Mouse (Mus musculus) adrenal gland, adult (tissue): Measurements from ENCODE around the gene Fdxacb1.

Experiments
- DNase-seq, 2 experiments: peaks; one replicate each; pipeline ENCODE4 v3.0.0; 2022 to 2023; ENCODE audit warnings: low spot score in 1 of 2; ENCODE audit not compliant: inconsistent age in 2 of 2

Fdxacb1 gene

DNA sequence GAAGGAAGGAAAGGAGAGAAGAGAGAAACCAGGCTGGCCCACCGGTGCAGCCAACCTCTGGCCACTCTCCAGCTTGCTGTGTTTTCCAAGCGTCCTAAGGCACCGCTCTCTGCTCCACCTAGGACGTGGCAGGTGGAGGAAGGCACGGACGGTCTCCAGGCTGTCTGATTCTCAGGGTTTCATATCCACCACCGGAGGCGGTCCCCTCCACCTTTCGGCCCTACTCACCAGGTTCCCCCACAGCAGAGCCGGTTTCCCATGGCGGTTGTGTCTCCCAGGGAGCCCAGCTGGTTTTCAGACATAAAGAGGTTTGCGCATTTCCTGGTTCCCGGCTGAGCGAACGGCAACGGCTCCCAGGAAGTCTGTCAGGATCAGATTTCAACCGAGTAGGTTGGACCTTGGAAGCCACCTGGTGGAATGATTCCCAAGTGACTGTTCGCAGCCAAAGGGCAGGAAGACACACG lies 21.8 kb upstream of the Fdxacb1 start, which contains the start of gene 2310030G06Rik:
TSS of gene 2310030G06Rik (minus strand) at position 323 of the 464 bp plus-strand sequence.
- peak; percentile 49 to 83 for DNase-seq

DNA sequence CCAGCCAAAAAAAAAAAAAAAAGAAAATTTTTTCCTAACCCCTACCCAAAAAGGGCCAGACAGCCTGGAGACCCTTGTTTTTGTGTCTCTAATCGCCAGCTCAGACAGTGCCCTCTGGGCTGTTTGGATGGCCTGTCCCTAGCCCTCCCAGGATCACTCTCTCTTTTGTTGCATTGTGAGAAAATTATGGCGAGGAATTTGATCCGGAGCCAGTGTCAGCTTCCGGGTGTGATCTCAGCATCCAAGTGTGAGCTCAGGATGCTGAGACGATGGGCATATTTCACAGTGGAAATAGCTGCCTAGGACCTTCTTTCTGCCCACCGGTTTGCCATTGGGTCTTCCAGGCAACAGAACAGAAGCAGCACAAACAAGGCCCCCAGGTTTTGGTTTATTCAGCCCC lies 17.3 kb upstream of the Fdxacb1 start:
- no peak for DNase-seq

DNA sequence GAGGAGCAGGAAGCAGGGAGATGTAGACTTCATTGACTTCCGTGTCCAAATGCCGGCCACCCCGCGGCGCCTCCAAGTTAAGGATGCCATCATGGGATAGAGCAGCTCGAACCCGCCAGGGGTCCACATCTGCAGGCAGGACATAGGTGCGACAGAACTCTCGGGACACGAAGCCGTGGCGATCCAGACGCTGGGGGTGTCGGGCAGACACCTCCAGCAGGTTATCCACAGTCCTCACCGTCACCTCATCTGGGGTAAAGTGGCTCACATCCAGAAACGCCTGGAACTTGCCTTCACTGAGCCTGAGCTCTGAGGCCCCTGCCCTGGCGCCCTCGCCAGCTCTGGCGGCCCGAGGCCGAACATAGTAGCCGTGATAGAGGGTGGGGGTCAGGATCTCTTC lies 16.7 kb upstream of the Fdxacb1 start, which contains the start of gene Cryab:
TSS of gene Cryab (plus strand) at position 3 of the 400 bp plus-strand sequence.
- DNase-seq: no peak

DNA sequence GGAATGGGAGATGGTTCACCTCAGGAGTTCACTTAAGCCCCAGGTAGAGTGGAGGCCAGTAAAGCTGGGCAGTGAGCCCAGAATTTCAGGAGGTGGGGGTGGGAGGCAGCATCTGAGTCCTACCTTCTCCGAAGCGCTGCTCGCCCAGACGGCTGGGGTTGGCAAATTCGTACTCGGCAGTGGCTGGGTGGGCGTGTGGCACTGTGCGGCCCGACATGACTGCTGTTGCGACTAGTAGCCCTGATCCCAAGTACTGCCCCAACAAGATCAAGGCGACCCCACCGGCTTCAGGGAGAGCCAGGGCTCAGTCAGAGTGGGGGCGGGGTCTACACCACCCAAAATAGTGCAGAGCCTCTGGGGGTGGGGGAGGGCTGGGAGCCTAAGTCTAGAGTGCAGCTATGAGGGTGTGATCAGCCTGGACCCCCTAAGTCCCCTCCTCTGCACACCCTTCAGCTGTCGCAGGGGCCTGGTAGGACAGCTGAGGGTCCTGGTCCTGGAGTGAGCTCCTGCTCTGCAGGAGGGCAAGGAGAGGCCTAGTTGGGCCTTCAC lies 15.9 kb upstream of the Fdxacb1 start, which contains the start of gene Hspb2:
TSS of gene Hspb2 (minus strand) at position 301 of the 549 bp plus-strand sequence.
- DNase-seq: no peak

DNA sequence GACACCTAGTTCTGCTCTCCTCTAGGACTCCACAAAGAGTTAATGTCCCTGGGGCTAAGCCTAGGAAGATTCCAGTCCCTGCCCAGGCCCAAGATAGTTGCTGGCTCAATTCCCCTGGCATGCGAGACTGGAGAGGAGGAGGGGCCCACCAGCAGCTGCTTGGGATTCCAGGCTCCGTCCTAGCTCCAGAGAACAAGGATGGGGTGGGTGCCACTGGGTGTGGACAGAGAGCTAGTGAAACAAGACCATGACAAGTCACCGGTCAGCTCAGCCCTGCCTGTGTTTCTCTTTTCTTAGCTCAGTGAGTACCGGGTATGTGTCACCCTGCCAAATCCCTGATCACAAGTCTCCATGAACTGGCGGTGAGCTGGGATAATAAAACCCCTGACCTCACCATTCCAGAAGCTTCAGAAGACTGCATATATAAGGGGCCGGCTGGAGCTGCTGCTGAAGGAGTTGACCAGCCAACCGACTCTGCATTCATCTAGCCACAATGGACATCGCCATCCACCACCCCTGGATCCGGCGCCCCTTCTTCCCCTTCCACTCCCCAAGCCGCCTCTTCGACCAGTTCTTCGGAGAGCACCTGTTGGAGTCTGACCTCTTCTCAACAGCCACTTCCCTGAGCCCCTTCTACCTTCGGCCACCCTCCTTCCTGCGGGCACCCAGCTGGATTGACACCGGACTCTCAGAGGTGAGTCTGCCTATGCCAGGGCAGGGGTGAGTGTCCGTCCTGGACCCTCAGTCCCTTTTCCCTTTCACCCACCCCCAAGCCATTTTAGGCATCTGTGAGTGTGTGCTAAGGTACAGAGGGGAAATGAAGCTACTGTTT lies 15.0 kb upstream of the Fdxacb1 start:
- peak; percentile 54 to 79 for DNase-seq

DNA sequence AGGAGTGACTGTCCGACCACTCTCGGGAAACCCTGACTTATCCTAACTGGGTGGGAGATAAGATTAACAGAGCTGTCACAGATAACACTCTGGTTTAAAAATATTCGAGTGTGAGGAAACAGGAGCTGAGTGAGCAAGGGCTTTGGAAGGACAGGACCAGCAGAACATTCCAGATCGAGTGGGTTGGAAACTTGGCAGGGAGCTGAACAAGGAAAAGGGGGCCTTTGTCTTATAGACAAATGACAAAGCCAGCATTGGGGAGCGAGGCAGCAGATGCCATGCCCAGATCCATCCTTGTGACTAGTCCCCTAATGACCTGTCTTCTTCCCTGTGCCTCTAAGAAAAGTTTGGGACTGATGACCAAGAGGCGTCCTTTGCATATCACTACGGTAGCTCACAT lies 14.1 kb upstream of the Fdxacb1 start:
- peak in 1 of 2 experiments; percentile 22 for DNase-seq

DNA sequence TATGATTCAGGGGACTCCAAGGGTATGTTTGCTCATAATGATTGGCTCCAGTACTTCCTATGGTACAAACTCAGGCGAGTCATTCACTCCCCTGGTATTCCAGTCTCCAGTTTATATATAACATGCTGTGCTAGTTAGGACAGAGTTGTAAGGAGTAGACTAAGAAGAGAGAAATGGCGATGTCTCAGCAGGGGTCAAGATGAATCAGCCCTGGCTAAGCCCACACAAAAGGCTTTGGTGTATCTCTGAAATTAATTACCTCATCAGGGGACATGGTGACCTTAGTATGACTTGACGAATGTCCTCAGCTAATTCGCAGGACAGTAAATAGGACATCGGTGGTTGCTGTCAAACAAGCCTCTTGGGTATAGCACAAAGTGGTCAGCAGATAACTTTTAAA lies 11.3 kb upstream of the Fdxacb1 start:
- DNase-seq: peak in 1 of 2 experiments; percentile 57

DNA sequence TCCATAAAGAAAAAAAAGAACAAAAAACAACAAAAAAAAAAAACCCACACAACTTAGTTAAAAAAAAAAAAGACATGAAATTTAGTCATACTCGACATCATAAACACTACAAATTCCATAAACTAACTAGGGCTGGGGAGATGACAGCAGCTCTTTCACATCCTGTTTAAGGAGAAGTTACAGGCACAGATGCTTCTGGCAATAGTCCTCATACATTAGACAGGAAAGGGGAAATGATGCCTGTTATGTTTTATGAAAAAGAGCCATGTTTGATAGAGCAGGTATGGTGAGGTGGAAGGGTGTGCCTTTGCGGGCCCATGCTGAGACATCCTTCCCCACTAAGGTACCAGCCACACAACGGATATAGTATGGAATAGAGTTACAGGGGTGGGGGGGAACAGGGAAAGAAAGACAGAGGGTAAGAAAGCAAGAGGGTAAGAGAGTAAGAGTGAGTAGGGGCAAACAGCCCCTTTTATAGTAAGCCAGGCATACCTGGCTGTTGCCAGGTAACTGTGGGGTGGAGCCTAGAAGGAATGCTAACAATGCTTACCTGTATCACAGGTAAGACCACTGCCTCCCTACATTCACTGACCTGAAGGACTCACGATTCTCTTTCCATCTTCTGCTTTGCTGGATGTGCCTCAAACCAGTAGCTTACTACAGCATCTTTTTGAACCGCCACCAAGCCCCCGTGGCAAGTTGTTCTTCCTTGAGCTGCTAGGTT lies 6.4 kb upstream of the Fdxacb1 start:
- no peak for DNase-seq

DNA sequence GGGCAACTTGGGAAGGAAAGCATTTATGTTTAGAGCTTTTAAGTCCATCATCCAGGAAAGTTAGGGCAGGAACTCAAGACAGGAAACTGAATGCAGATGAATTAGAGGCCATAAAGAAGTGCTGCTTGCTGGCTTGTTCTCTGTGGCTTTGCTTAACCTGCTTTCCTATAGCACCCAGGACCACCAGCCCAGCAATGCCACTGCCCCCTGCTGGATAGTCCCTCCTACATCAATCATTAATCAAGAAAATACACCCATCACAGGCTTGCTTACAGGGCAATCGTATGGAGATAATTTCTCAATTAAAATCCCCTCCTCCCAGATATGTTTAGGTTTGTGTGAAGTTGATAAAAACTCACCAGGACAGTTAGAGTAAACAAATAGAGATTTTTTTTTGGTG lies 4.7 kb upstream of the Fdxacb1 start:
- peak in 1 of 2 experiments; percentile 27 for DNase-seq

DNA sequence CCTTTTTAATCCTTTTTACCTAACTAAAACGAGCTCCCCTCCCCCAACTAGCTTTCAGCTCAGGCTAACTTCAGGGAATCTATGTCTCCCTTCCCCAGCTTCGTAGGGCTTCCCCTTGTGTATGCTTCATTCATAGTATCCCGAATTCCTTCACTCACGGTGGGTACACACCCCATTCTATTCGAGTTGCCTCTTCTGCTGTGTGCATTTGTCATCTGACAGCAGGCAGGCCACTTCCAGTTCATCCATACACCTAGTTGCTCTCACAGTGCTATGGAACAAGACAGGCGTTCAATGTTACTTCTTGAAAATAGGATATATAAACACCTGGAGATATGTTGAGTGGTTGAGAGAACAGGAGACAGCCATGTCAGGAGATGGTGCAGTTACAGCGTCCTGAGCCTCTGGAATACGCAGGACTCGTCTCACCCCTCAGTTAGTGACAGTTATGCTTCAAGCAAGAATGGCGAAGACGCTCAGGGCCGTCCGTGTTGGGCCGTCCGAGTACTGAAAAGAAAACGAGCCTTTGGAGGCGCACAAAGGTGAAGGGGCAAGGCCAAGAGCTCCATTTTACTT lies 417 bp upstream of the Fdxacb1 start:
- peak in 1 of 2 experiments; percentile 23 for DNase-seq

DNA sequence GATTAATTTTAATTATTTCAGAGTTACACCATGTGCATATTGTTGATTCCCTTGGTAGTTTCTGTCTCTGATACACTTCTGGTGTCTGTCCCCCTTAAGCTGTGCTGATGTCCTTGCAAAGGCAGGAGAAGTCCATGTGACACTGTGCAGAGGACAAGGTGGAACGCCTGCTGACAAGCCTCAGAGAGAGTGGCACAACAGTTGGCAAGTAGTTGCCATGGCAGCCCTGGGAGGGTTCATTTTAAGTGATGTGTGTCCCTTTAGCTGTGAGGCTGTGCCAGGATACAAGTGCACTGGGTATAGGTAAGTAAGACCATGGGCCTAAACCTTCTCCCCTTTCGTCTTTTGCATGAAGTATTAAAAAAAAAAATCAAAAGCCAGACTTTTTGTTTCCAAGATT lies 2.0 kb downstream of the Fdxacb1 start:
- peak in 1 of 2 experiments; percentile 27 for DNase-seq

DNA sequence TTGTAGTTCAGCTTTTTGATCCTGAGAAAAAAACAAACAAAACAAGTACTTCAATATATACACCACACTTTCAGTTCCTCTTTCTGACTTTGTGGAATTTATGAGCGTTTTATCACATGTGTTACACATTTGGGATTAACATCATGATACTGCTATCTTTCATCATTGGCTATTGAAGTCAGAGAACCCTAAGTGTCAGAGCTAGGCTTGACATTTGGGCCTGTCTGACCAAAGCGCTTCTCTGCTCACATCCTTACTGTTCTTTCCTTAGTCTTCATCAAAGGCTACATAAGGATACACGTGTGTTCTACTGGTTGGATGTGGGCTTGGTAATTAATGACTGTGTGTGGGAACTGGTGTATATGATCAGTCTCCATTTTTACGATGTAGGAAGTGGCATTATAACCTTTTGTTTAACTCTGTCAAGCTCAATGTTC lies 6.0 kb downstream of the Fdxacb1 start:
- DNase-seq: no peak

DNA sequence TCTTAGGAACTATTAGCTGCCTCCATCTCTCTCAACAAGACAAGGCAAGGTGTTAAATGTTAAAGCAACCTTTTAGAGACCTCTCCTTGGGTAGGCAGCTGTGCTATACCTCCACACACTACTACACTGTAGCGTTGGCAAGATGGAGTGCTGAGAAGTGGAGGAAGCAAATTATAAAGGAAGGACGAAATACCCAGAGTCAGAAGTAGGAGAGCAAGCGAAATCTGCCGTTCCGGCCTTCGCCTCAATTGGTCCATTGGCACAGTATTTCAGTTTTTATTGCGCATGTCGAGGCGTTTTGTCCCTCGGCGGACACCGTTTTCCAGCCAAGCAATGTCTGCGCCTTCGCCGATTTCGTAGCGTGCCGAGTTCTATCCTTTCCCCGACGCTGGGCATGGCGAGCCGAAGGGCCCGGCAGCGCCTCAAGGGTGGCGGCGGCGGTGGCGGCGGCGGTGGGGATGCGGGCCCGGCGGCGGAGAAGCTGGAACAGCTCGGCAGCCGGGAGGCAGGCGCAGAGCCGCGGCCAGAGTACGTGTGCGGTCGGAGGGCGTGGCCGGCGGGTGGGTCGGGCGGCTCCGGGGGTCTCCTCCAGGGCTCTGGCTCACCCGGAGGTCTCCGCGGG lies 7.1 kb downstream of the Fdxacb1 start, which contains the start of the genes Alg9 and 1110032A03Rik:
TSS of gene Alg9 (plus strand) at position 29 of the 622 bp plus-strand sequence.
TSS of gene 1110032A03Rik (minus strand) at position 530 of the 622 bp plus-strand sequence.
- DNase-seq: peak; percentile 88 to 97

DNA sequence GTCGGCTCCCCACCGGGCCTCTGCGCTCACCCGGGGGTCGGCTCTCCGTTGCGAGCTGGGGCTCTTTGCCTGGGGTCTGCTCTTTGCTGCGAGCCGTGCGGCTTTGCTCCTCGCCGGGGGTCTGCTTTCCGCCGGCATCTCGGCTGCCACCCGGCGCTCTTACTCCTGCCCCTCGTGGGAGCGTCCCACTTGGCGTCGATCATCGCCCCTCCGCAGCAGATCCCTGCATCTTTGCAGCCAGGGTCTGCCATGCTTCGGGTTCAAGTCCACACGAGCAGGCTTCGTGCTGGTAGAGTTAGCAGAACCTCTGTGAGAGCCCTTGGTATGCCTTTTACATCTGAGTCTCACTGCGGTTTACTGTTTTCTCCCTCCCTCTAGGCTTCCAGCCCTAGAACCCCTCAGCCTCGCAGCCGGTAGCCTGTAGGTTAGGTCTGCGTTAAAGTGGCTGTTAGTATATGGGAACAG lies 7.7 kb downstream of the Fdxacb1 start:
- DNase-seq: peak; percentile 25 to 65

DNA sequence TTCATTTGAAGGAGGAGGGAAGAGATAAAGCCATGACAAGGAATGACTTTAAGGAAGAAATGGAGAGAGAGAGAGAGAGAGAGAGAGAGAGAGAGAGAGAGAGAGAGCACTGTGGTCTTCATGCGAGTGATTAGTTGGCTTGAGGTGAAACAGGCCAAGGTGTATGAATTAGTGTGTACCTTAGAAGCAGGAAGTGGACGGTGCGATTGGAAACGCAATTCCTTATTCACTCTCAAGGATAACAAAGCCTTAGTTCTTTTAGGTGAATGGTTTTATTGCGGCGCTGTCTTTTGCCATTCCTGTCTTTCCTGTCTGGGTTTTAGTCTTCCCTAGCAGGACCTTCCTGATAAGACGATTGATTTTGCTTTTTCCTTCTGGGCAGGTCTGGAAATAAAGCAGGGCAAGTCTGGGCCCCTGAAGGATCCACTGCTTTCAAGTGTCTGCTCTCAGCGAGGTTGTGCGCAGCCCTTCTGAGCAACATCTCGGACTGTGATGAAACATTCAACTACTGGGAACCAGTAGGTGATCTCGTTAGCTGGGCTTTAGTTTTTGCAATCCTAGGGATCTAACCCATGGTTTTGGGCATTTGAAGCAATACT lies 8.2 kb downstream of the Fdxacb1 start:
- no peak for DNase-seq

DNA sequence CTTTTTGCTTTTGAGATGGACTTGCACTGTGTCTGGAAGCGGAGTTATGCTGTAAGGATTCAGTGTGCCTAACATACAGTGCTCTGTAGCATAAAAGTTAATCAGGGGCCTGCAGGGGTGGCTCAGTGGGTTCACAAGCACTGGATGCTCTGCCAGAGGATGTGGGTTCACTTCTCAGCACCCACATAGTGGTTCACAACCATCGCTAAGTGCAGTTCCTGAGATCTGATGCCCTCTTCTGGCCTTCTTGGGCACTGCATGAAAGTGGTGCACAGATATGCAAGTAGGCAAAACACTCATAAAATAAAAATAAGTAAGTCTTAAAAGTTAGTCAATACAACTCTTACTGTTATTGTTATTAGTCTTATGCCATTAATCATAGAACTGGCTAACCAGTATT lies 14.1 kb downstream of the Fdxacb1 start:
- DNase-seq: peak in 1 of 2 experiments; percentile 63

DNA sequence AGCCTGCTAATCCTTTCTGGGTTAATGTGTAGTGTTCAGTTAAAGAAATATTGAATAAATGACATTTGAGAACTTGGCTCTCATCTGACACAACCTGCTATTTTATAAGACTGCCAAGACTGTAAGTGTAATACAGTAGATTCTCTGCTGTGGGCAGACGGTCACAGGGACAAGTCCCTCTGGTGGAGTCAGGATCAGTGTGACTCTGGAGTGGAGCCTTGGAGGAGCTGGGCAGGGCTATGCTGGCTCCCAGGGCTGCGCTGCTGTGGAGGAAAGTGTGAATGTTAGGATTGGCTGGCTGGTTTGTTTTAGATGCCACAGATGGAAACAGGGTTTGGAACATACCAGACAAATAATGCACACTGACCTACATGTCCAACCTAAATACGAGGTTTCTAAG lies 27.2 kb downstream of the Fdxacb1 start:
- DNase-seq: no peak

DNA sequence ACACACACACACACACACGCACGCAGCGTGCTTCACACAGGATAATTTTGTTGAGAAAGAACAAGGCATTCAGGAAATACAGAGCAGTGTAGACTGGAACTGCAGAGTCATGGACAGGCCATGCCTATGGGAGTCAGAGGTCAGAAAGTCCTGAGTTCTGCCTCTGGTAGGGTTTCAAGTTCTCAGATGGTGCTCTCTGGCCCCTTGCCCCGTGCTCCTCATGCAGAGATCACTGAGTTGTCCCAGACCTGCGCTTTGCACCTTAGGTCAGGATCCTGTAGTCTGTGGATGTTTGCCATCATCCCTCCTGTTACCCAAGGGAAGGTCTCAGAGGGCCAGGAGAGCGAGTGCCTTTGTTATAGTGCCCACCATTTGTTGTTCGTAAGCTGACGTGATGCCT lies 28.7 kb downstream of the Fdxacb1 start:
- DNase-seq: no peak

DNA sequence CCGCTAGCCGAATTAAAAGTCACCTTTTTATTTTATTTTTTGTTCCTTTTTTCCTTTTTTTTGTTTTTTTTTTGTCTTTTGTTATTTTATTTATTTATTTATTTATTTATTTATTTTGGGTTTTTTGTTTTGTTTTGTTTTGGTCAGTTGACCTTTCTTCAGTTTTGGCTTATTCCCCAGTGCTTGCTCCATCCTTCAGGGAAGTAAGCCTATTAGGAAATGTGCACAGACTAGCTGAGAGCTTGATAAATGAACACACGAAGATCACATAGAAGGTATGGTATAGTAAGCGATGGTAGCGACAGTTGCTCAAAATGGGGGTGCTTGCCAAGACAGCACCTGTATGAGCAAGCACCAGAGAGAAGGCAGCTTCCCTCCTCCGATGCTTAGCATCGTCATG lies 29.6 kb downstream of the Fdxacb1 start:
- no peak for DNase-seq

DNA sequence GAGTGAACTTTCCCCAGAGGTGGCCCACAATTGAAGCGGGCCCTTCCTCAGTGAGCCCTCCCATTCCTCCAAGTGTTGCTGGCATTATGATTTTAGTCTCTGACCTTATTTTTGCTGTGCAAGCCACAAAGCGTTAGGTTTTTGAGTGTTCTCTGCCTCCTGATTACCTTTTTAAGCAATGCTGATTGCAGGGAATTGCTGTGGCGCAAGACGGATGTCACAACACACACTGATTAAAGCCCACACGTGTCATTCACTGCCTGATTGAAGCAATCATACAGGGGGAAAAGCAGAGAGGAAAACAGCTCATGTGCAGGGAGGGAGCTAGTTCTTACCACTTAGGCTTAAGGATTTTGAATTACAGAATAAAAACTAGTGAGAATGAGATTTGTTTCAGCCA lies 30.3 kb downstream of the Fdxacb1 start:
- DNase-seq: peak in 1 of 2 experiments; percentile 84
